Mouse (Mus musculus): ENCODE results near the gene Elmo1. TPM values are rescaled to one million over a fixed set of nuclear protein-coding genes. Genes with fewer than 3 reads are reported as not detected.

The Elmo1 gene
- polyA plus RNA-seq, 1 experiment = 13.7 TPM

DNA sequence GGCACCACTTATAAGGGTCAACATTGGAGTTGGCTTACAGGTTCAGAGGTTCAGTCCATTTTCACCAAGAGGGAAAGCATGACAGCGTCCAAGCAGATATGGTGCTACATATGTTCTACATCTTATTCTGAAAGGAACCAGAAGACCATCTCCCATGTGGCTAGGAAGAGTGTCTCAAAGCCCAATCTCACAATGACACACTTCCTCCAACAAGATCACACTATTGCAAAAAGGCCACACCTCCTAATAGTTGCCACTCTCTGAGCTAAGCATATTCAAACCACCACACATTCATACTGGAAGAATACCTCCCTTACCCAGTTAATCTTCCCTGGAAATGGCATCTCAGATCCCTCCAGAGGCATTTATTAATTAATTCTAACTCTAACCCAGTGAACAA, 66.7 kb downstream of the Elmo1 start:
- DNase-seq (ENCODE audit: low read depth) = no peak

DNA sequence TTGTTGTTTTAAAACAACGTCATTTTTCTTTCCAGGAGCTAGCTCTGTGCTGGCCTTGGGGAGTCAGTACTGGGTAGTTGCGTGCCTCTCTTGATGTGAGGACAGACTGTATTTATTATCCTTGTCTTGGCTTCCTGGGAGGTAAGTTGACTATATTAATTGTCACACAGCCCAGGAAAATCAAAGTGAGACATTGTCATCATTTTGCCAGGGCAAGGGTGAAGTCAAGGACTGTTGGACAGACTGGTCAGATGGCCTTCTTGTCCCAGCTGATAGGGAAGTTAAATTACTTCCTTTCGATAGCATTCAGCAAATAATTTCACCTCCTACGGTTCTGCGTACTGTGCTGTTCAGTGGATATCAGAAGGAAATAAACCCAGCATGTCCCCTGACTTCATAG, 67.1 kb downstream of the Elmo1 start:
- DNase-seq (ENCODE audit: low read depth) = no peak

DNA sequence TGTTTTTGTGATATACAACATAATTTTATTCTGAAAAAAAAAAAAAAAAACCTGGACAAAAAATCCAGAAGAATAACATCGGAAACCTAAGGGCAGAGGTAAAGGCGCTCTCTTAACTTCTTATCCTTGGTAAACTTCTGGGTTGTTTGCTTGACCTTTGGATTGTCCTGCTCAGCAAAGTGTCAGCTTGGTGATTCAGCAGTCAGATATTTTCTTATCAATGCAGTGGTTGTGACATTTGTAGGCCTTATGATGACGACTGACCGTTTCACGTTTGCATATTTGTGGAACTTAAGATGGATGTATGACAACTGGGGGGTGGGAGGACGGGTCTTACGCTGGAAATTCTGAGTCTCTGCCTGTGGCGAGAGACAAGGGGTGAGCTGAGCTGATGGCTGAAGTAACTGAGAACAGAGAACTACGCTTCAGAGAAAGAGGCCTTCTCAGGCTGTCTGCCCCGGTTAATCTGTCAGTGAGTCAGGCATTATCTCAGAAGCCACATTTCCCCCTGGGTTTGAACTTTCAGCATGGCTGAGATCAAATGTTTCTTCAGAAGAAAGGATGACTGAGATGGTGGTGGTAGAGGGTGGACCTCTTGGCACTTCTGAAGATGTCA, 73.1 kb downstream of the Elmo1 start:
- no peak for DNase-seq (ENCODE audit: low read depth)

DNA sequence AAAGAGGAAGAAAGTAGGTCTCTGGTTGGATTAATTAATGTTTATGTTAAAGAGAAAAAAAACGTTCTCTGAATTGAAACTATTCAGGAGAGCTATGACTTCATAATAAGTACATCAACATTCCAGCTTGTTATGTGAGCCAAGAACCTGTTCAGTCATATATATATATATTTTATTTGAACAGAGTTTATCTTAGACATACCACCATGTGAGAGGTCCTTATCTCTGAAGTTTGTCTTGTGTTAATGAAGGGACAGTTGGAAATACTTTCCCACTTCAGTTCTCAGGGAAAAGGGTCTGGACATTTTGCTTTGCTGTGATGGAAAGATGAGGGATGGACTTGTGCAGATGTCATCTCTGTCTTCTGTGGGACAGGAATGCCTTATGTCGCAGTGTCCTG, 74.4 kb downstream of the Elmo1 start:
- DNase-seq (ENCODE audit: low read depth) = no peak

DNA sequence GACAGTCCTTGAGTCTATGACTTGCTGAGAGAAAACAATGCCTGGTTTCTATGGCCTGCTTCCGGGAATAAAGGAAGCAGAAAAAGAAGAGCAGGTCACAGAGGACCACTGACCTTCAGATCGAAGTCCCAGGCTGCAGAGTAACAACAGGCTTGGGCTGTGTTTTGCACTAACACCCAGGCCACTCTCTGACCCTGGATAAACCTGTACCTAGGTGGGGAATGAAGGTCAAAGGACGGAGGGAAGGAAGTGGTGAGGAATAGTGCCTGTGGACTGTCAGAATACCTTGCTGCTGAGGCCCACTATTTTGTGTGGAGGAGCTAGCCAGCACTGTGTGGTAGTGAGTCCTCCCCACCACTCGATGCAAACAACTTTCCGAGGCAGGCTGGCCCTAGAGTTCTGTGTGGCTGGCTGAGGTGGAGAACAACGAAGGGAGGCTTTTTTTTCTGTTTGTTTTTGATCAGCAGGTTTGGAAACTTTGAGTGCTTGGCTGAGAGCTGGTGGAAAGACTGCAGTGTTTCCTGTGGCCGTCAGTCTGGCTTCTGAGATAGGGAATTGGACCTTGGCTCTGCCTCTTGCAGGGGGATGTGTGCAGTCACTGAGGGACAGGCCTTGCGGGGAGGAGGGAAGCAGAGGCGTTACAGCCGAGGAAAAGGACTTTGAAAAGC, 83.7 kb downstream of the Elmo1 start:
- no peak for DNase-seq (ENCODE audit: low read depth)

DNA sequence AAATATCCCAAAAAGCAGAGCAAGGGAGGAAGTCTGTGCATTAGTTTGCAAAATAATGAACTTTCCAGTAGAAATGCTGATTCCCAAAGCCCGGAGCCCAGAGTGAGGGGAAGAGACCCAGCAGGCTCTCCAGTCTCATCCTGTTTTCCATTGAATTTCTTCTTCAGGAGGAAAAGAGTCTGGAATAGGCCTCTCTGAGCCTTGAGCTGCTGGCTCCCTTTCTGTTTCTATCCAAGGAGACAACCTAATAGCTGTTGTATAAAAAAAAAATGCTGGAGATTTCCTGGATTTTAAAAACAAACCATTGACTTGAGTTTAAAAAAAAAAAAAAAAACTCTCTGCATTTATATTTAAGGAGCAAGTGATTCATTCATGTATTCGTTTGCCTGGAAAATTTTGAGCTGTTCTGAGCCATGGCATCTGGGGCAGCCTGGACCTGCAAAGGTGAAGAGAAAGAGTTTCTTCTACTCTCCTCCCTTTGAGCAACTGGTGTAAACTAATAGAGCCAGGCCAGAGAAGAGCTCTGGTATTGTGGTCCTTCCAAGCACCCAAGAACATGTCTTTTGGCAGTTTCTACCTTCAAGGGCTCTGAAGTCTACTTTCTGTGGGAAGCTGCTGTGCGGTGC, 84.4 kb downstream of the Elmo1 start:
- no peak for DNase-seq (ENCODE audit: low read depth)

DNA sequence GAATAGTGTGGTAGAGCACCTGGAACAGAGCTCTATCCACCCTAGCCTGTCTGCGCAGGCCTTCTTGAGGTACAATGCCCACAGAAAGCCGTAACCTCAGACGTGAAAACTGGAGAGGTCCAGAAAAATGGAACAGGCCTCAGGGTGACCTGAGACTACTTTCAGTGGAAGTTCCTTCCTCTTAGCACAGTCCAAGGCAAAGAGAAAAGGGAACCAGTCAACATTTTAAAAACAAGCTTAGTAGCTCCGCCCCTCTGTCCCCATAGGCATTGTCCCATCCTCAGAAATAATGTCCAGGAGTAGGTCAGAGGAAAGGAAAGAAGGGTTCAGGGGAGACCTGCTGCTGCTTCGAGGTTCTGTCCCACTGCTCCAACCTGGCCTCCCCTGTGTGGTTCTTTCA, 90.3 kb downstream of the Elmo1 start:
- no peak for DNase-seq (ENCODE audit: low read depth)

DNA sequence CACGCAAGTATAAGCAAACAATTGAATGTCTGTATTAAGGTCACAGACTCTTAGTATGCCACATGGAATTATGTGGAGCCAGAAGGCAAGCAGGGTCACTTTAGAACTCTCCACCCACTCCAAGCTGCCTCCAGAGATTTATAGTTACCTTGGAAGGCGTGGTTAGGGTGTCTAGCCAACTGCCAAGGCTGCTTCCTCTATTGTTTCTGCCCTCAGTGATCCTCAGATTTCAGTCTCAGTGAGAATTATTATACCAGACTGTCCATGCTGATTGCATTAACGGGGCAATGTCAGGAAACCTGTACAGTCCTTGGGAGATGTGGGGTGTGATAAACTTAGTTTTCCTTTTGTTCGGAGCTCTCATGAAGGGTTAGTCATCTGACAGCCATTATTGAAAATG, 90.9 kb downstream of the Elmo1 start:
- DNase-seq (ENCODE audit: low read depth) = peak; percentile 78

DNA sequence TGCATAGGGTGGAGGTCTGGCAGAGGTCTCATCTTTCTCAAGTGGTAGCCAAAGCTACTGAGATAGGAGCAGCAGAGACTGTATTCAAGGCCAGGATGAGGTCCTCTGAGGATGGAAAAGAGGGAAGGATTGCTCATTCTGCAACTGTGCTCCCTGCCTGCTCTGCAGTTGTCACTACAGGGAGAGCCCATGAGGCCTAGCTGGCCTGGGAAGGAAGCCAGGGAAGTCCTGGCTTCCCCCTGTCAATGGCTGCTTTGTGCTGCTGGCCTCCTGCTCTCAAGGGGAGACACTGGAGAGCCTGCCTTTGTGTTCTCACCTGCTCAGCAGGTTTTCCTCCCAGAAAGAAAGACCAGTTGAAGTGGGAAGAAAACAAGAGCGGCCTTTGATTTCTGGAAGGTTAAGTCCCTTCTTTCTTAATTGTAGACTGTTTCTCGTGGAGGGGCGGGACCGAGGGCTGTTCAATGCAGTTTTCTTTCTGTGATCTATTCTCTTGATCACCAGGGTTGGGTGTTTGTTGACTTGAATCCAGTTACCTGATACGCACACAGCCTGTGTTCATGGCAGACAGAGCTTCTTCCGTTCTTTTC, 91.9 kb downstream of the Elmo1 start:
- no peak for DNase-seq (ENCODE audit: low read depth)

DNA sequence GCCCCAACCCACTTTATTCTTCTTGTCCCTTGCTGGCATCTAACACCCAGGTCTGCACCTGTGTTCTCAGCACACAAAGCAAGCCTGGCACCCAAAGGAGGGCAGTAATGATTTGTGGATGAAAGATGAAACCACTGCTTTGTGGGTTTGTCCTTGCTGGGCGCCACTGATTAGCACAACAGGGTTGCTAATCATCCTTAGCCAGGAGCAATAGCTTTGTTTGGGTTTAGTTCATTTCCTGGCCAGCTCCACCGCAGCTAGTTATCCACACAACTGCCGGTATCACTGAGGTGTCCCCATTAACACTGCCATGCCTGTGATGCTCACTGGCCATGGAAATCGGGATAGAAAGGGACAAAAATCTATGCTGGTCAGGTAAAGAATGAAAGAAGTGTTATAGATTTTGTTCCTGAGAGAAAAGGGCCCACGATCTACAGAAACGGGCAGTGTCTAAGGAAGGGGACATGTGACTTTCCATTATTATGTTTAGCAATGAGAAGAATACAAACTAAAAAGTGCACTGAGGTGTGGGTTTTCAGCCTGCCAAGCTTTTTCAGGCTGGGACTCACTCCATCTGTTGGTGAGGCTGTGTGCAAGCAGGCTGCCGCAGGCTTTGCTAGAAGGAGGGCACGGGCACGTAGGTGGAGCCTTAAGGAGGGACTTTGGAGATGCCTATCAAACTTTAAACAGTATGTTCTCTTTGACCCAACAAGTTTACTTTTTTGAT, 93.3 kb downstream of the Elmo1 start:
- DNase-seq (ENCODE audit: low read depth) = no peak

DNA sequence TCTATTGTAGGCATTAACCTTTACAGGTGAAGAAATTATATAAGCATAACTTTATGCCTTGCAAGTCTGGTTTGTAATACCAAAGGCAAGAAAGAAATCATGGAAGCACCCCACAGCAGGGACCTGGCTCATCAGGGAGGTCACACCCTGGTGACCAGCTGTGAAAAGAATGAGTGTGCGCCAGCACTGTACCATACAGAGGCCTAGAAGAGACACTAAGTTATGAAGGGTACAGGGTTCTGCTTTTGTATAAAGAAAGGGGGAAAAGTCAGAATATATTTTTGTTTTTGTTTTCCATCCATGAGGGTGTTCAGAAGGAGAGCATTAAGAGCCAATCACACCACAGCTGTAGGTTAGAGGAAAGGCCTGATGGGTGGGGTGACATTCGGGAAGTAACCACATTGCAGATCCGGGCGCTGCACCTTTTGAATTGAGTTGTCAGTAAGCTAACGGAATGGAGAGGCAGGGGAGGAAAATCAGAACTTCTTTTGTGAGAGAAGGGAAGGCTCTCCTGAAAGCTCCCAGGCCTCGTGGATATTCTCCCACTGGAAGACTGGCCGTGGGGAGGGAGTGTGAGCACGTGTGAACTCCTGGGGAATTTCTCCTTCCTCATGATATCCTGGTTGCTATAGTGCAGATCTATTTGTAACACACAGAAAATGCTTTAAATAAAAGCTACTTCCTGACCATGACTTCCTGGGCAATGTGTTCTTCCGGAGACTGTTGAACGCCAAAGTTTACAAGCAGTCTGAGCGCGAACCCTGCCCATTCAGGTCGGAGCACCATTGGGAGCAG, 94.0 kb downstream of the Elmo1 start:
- no peak for DNase-seq (ENCODE audit: low read depth)

DNA sequence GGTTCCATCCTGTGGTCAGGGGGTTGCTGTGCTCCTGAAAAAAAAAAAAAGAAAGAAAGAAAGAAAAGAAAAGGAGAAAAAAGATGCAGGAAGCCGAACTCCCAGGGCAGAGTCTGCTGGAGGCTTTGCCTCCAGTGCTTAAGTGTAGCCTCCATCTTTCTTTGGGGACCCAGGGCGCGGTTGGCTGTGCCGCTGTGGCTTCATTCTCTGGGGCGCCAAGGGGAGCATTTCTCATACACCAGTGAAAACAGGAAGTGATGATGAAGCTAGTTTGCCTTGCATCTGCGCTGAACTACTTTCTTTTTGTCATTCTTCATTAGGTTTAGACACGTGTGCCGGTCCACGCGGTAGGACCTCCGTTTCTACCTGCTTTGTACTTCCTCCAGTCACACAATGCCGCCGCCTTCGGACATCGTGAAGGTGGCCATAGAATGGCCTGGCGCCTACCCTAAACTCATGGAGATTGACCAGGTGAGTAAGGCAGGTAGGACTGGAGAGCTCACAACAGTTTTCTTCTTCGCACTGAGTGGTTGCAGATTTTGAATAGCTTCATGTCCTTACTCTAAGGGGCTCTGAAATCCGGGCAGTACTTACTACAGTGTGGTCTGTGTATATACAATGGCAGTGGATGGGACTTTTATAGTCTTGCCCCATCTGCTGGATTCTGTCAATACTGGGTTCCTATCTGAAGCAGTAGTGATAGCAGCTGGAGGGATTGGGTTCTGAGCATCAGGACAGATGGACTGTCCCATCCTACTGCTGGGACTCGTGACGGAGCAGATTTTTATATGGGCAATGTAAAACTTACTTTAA, 94.8 kb downstream of the Elmo1 start:
- no peak for DNase-seq (ENCODE audit: low read depth)

DNA sequence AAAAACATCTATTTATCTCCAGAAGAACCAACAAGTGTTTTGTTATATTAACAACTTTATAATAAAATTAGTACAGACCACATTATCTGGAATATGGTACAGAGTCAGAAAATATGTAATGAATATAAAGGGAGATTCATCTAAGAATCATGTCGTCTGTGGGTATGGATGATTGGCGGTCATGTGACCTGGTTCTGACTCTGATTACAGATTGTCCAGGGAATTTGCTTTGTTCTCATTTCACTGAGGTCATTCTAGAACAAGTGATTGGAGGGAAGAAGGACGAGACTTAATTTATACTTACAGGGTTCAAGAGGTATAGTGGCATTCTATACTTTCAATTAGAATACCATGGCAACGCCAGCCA, 95.4 kb downstream of the Elmo1 start:
- DNase-seq (ENCODE audit: low read depth) = no peak

DNA sequence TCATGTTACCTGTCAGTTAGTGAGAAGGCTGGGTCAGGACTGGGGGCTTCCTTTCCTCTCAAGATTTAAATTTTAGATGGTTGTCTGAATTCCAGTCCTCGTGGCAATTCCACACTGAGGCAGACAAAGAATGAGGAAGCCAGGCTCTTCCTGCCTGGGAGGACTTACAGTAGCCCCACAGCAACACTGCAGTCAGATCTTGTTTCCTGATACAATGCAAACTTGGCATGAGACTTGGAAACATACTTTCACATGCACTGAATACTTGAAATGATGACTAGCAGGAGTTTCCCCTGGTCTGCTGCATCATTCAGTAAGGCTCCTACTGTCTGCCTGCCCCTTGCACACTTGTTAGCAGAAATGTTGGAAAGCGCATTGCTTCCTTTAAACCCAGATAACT, 97.3 kb downstream of the Elmo1 start:
- no peak for DNase-seq (ENCODE audit: low read depth)

DNA sequence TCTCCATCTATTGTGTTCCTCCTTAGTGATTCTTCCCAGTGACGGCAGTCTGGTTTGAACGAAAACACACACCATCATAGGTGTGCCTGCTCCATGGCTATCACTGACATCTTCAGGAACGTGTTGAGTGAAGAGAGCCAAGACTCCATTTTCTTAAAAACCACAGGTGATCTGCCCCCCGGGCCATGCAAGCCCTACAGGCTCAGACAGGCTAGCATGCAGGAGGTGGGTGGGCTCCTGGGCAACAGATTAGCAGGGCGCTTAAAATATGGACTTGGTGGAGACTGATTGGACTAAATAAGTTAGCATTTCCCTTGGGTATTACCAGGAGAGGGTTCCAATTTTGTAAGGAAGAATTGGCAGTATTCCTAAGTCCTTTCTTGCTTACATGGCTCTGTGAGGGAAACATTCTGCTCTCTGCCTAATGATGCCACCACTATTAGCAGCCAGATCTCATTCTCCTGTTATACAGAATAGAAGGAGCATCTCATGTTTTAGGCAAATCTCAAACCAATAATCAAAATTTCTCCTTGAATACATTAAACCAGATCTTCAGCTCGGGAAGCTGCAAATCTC, 101.7 kb downstream of the Elmo1 start:
- no peak for DNase-seq (ENCODE audit: low read depth)

DNA sequence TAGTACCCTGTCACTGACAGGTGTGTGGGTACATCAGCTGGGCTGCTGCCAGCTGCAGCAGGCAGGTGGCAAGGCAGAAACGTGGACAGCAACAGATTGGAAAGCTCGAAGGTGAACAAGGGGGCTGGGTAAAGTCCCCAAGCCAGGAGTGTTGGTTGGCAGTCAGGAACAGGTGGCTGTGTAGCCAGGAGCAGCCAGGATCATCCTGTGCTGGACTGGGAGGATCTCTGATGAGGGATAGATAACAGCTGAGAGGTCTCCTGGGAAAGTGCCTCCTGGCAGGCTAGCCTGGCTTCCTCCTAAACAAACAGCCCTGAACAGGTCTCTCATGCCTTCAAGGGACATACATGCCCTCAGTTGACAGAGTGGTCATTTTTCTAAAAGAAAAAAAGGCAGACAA, 110.2 kb downstream of the Elmo1 start:
- no peak for DNase-seq (ENCODE audit: low read depth)

DNA sequence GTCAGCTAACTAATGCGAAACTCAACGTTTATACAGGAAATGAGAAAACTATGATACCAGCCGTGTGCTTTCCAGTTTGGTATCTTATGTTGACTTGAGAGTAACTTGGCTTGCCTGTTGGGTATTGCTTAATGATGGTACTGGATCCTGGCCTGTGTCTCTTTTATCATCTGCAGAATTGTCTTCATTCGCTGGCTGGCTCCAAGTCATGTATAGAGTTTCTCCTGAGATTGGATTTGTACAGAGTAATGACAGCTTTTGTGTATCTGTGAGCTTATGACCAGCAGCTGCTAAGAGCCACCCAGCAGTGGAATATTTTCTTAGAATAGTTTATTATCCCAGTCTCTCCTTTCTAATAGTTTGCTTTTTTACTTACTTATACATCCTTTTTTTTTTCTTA, 112.2 kb downstream of the Elmo1 start:
- no peak for DNase-seq (ENCODE audit: low read depth)

DNA sequence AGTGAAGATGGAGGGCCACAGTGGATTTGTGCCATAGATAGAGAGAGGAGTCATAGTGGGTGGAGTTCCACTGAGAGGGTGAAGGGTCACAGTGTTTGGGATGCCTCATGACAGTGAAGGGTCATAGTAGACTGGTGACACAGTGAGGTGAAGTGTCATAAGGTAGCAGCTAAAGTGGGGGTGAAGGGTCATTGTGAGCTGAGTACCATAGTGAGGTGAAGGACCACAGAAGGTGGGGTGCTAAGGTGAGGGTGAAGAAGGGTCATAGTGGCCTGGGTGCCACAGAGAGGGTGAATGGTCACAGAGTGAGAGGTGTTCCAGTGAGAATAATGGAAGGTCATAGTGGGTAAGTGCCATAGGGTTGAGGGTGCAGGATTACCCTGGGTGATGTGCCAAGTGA, 113.8 kb downstream of the Elmo1 start:
- DNase-seq (ENCODE audit: low read depth) = no peak

DNA sequence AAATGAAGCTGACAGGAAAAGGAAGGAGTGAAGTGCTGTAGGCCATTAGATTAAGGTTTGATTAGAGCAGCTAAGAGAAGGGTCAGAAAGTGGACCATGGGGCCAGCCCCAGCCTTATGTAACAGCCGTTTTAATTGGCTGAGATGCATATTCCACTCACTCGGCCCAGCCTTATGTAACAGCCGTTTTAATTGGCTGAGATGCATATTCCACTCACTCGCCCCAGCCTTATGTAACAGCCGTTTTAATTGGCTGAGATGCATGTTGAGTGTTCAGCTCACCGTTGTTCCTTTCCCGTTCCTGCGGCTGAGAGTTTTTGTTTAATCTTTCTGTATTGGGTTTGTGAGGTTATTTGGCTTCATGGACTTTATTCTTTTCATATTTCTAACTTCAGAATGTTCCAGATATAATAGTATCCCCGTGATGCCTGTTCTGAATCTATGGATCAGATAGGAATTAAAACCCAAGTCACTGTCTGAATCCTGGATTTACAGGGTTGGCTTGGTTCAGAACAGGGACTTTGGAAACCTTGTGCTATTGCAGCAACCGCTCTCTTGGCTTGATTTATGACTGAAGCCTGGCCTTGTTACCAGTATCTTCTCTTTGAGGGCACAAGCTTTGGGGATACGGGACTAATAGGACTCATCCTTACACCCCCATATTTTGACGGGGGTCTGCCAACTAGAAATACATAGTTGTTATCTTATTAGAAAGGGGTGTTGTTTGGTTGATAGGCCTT, 114.8 kb downstream of the Elmo1 start:
- peak; percentile 50 for DNase-seq (ENCODE audit: low read depth)

DNA sequence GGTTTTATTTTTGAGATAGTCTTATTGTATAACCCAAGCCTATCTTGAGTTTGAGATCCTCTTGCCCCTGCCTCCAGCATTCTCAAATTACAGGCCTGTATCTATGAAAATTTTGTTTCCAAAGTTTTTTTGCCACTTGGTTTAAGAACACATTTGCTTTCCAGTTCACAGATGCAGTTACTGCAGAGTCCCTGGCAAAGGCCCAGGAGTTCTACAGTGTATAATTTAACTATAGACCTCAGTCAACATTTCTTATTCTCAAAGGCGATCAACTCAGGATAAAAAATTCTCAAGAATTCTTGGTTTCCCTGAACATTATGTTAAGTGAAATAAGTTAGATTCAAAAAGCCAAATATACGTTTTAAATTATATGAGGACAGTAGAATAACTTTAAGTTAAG, 115.3 kb downstream of the Elmo1 start:
- no peak for DNase-seq (ENCODE audit: low read depth)
